Mouse (Mus musculus) ZHBTc4 (cell line): Measurements from ENCODE around the gene Espl1.

Experiments used
- DNase-seq: peaks from one replicate; pipeline ENCODE4 v3.0.0-alpha.2; 2011; ENCODE audit warnings: low read depth, low spot score

Espl1 gene

DNA sequence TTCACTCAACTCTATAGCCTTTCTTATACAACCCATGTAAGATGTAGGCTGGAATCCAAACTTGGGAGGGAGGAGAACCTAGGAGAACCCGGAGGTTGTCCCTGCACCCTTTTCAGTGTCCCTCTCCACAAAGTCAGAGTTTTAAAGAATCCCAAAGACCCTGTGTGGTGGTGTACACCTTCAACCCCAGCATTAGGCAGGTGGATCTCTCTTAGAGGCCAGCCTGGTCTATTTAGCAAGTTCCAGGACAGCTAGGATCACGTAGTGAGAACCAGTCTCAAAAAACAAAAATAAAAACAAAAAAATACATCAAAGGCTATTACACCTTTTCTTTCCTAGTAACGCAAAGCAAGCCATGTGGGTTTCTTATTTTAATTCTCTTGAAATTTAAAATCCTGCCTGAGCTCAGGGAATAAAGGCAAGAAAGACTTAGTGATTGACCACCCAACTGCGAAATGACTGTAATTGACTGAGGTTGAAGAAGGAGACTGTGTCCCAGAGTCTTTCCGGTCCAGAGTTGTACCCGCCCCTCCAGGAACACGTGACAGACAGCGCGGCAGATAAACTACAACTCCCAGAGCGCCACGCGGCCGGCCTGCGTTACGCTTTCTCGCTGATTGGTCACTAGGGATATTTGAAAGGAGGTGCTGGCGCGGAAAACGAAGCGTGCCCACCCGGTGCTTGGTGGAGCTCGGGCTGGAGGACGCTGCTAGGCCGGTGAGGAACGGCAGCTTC lies at the start of gene Espl1:
Gene Espl1 (plus strand): TSS at position 634 of the 735 bp plus-strand sequence.
- peak; percentile 98 for DNase-seq

DNA sequence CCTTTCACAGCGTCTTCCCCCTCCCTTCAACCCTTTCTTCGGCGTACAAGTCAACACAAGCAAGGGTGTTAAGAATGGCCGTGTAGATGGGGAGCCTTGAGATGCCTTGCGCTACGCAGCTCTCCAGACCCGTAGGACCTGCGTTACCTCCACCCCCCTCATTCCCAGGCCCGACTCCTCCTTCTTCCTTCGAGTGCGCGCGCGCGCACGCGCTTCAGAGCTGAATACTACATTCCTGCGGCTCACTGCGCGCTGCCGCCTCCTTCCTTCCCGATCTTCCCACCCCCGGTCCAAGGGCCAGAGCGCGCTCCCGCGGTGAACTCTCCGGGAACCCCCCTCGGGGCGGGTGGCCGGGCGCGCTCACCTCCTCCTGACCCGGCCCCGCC lies 49.2 kb upstream of the Espl1 start:
- DNase-seq: peak; percentile 99

DNA sequence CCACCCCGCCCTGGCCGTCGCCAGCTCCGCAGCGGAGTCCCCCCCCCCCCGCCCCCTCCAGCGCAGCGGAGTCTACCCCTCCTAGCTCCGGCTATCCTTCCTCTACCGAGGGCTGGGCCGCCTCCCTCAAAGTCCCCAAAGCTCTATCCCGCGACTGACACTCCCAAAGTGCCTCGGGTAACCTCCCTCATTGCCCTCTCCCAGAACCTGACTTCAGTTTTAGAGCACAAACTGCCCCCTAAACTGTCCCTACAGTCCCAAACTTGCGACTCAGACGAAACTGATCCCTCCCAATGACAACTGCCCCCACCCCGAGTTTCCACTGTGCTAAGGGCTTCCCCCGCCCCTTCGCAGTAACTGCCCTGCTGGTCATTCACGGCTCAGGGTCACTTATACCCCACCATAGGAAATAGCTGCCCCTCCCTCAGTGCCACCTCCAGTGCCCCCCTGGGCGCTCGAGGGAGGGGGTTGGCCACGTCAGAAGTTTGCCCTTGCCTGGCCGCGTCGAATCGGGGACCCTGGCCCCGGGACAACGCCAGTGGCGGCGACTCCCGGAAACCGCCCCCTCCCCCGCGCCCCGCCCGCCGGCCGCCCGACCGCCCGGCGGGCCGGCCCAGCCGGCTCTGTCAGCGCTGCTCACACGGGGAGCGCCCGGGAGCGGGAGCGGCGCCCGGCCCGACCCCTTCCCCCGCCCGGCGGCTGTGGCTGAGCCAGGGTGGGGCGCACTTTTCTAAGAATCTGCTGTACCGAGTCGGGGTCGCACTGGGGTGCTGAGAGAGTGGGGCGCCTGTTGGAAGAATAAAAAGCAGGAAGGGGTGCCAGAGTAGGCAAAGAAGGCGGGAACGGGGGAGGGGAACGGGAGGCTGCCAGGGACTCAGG lies 48.6 kb upstream of the Espl1 start:
- peak; percentile 63 for DNase-seq

DNA sequence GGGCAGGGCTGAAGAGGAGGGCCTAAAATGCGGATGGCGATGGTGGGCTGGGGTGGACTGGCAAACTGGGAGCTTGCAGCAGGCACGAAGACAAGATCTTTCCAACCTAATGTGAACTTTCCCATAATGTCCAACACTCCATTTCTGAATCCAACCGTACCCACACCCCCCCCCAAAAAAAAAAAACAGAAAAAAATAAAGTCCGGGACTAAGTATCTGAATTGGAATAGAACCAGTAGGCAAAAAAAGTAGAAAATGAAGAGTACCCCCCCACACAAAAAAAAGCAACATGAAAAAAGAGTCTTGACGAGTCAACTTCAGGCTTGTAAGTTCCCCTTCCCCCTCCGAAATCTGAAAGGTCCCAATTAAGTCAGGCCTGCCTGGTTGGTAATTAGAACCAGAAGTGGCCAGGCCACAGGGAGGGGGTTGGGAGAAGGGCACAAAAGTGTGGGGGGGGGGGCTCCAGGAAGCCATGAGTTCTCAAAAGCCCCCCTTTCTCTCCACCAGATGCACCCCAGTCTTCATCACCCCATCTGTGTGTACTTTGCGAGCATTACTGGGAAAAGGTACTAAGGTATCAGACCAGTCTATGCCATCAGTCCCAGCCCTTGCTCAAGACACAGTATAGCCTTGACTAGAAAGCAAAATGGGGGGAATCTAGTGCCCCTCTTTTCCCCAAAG lies 47.8 kb upstream of the Espl1 start:
- no peak for DNase-seq

DNA sequence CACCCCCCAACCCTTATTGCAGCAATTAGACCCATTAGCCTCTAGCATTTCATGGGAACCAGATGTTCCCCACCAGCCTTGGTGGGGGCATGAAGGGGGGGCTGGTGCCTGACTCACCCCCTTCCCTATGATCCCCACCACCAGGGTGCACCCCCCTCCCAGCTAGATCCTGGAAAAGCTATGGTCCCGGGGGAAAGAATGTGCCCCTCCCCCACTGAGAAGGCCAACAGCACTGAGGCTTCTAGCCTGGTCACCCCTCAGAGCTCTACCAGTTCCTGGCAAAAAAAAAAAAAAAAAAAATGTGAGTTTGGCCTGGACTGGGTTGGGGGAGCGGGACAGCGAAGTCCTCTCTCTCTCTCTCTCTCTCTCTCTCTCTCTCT lies 47.3 kb upstream of the Espl1 start:
- DNase-seq: peak; percentile 27

DNA sequence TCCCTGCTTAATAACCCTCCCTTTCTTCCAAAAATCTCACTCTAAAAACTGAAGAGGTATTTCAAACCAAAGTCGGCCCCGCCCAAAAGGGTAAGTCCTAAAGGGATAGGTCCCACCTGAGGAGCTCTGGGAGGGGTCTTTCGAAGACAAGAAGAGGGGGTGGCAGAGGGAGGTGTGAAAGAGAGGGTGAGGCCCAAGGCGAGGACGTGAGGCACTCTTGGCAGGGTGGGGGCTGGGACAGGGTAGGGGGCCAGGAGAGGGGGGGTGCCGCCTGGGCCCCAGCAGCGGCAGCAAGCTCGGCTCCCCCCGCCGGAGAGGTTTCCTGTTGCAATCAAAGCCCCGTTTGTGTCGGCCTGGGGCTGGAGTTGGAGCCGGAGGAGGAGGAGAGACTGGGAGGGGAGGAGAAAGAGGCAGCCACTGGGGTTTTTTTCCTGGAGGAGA lies 46.8 kb upstream of the Espl1 start:
- DNase-seq: peak; percentile 58

DNA sequence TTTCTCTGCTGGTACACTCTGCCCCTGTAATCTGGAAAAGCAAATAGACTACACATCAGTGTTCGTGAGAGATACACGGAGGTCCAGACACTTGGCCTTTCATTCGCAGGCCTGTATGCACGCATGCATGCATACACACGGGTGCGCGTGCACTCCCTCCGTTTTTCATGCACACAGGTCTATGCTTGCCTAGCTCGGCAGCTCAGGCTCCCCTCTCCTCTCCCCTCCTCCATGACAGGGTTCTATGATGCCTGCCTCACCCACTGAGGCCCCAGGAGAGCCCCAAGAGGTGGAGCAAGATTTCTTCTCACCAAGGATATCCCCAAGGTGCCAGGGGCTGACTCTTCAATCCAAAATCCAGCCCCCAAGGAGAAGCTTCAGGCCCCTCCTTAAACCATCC lies 46.1 kb upstream of the Espl1 start:
- peak; percentile 24 for DNase-seq

DNA sequence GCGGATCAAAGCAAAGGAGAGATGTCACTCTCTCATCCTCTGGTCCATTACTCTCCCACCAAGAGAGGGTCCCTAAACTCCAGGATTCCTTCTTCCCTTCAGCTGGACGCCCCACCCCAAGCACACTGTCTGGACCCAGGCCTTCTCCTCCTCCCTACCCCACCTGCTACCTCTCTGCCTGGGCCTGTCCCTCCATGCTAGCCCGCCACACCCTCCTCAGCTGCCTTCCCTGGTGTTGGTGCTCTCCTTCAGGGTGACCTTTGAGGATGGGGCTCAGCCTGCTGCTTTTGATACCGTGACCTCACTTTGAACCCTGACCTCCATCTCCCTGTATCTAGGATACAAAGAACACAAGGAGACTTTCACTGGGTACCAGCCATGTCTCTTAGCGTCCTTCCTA lies 45.5 kb upstream of the Espl1 start:
- DNase-seq: peak; percentile 76

DNA sequence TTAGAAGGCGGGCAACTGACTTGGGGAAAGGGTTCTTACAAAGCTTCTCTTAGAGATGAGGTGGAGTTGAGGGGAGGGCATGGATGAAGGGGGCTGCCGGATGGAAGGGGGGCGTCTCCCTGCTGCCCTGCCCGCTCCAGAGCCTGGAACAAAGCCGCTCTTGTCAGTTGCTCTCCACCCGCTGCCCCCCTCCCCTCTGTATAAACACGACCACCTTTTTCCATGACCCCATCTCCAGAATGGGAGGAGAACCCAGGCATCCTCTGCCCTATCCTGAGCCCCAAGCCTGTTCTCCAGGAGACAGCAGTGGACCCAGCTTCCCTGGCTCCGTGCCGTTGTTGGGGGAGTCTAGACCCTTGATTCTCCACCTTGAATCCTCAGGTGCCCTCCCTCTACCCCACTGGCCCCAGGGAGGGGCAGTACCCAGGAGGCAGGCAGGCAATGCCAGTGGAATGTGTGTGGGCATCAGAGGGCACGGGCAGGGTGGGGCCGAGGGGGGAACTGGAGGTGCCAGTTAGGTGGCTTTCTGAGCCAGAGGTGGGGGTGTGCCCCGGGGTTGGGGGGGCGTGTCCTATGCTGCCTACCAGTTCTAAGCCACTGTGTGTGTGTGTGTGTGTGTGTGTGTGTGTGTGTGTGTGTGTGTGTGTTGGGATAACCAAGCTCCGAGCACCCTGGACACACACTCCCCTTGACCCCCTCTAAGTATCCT lies 40.4 kb upstream of the Espl1 start:
- DNase-seq: no peak

DNA sequence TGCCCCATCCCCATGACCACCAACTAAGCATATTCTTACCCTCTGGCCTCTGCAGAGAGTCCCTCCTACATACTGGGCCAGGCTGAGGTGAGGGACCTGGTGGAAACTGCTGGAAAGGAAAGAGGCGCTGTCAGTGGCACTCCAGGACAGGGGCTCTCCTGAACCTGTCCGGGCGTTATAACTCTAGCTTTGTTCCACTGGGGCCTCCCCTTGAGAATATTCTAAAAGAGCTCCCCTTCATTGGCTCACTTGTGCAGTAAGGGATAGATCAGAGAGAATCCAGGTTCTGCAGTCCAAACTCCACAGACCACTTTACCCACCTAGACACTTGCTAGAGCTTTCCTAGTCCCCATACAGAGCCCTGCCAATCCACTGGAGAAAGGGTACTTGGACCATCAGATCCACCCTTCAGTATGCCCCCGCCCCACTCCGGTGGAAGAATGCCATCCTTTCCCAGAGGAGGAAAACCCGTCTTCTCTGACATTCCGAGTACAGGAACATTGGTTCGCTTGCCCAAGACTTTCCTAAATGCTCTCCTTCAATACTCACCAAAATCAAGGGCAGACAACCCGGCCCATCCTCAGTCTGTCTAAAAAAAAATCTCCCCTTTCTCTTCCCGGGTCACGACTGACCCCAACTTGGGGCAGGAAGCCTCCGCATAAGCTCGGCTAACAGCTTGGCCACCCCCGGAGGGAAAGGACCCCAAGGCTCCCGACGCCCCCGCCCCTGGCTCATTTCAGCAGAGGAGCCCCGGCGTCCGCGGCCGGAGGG lies 39.5 kb upstream of the Espl1 start:
- DNase-seq: no peak

DNA sequence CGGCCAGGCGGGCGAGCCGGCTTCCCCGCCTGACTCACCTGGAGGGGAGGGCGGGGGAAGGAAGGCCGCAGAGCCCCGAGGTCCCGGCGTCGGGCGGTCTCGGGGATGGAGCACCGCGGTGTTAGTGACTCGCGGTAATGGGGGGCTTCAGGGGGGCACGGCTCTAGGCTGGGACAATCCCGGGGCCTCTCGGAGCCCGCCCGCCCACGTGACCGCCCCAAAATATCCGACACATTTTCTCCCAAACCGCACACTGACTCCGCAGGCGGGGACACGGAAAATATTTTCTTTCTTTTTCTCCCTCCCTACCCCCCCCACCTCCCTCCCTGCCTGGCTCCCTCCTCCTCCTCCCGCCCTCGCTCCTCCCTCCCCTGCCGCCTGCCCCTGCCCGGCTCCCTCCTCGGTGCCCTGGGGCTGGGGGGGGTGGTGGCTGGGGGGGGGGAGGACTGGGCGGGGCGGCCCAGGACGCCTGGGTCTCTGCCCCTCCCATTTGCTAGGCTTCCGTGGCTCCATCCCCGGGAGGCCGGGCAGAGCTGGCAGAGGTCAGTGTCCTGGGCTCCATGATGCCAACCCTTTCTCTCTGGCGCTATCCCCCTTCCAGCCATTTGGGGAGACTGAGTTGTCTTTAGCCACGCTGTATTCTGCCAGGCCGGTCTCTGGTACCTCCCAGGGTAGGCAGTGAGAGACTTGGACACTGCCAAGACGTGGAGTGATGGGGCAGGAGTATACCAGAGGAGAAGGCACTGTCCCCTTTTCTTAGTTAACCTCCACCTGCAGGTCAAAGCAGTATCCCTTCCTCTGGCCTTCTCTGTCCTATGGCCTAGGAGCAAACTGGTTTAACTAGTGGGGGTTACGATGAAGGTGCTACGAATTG lies 38.6 kb upstream of the Espl1 start, which contains the start of gene Rarg:
Gene Rarg (minus strand): TSS at position 316 of the 874 bp plus-strand sequence.
- DNase-seq: peak; percentile 26

DNA sequence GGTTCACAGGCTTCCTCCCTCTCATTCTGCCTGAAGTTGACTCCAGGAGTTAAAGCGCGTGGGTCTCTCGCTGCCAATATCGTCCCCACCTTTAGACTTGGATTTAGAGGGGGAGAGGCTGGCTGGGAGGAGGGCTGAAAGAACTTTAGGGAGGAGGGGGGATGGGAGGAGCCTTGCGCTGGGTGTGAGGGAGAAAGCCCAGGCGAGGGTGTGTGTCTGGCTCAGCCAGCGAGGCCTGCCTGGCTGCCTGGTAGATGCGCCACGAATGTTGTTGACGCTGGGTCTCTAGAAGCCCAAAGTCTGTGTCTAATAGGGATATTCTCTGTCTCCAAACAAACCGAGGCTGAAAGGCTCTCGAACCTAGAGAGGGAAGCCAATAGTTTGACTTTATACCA lies 38.0 kb upstream of the Espl1 start:
- peak; percentile 76 for DNase-seq

DNA sequence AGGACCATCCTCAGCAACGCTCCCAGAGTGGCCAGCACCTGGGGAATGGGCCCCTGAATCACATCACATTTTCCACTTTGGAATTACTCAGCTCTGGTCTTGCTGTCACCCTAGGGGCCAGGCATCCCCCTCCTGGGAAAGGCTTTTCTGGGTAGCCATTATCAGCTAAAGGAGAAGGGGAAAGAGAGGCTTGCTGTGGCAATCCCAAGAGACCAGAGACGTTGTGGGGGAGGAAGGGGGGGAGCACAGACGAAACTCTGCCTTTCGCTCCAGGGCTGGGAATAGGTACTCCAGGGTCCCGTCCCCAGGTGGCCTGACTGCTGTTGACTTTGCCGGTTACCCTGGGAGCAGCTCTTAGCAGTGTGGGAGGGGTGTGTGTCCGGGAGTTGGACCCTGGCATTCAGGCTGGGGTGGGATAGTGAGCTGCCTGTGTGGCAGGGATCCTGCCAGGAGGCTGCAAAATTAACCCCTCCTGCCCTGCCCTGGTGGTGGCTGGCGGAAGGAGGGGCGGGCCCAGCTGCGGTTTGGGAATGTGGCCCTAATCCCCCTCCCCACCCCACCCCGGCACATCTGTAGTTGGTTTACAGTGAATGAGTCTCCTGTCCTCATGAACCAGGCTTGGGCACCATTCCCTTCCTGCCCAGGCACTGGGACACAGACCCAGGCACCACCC lies 37.3 kb upstream of the Espl1 start:
- DNase-seq: no peak

DNA sequence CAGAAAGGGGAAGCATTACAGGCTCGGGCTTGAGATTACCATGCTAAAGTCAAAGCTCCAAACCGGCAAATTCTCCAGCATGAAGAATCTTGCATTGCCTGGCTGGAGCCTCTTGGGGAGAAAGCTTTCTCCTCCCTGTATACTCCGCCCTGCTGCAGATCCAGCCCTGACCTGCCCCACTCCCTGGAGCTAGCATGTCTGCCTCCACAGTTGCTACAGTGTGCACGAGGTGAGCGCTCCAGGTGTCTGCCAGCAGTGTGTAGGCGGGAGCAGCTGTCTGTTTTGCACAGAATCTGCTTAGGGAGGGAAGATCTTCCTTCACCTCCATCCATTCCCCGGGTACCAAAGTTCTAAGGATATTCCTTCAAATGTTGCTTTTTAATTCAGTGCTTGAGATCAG lies 33.5 kb upstream of the Espl1 start:
- peak; percentile 59 for DNase-seq

DNA sequence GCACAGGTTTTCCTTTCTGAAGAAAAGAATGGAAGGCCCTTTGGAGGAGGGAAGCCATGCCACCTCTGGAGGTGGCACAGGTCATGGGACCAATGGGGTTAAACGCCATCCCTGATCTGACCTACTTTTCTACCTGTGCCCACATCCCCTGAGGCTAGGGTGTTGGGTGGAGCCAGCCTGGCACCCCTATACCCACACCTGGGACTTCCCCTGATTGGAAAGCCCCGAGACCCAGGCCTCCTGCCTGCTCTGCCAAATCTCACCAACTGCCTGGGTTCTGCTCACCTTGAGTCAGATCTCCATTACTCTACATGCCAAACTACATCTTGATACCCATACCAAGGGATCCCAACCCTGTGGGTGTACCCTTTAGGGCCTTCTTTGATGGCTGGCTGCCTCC lies 33.0 kb upstream of the Espl1 start:
- DNase-seq: no peak

DNA sequence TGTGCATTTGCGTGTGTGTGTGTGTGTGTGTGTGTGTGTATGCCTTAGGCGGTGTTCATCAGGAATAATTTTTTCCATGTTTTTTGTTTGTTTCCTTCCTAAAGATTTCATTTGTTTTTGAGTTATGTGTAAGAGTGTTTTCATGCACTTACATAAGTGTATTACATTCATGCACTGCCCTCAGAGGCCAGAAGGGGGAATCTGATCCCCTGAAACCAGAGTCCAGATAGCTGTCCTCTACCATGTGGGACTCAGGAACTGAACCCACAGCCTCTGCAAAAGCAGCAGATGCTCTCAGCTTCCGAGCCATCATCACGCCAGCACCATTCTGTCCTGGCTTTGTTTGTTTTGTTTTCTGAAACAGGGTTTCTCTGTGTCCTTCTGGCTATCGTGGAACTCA lies 30.5 kb upstream of the Espl1 start:
- peak; percentile 62 for DNase-seq

DNA sequence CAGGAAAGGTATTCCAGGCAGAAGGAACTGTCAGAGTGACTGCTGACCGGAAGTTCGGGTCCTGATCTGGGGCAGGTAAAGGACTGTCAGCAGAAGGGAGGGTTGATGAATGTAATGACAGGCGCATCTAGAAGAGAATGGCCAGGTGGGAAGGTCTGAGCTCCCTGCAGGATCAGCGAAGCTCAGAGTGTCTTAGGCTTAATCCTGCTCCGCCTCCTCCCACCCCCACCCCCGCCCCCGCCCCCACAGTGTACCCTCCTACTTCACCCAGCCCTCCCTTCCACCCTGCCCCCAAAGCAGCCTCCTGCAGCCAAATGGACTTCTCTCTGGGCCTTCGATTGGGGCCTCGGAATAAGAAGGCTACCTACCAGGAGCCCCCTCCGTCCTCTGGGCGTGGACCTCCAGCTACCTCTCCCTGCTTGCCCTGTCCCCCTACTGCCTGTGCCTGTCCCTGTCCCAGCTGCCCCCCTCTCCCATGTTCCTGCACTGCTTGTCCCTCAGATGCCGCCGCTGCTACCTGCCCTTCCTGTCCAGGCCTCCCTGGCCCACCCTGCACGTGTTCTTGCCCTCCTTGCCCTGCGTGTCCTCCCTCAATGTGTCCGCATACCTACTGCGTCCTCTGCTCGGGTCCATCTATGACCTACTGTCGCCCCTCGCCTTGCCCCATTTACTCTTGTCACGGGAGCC lies 25.6 kb upstream of the Espl1 start, which contains the start of gene Gm9918:
Gene Gm9918 (plus strand): TSS at position 290 of the 687 bp plus-strand sequence.
- no peak for DNase-seq

DNA sequence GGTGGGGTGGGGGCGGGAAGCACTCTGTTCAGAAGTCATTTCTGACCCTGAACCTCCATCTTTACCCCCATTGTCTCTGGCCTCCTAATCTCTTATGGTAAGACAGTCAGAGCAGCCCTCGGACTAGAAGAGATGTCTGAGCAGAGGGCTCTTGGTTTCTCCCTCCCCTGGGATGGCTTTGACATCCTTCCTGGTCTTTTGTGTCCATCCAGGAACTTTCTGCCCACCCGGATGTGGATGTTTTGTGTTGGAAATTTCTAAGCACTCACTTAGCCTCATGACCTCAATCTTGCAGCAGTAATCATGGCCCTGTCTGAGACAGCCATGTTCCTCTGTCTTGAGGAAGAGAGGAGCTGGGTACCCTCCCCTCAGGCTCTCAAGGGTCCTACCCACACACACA lies 24.6 kb upstream of the Espl1 start:
- DNase-seq: peak; percentile 66
